Mouse (Mus musculus) forebrain, embryonic 13.5 days (tissue): ENCODE data around the gene Vsig10l. TPM values are rescaled to one million over a fixed set of nuclear protein-coding genes. Genes with fewer than 3 reads are reported as not detected.

Experiments
- ATAC-seq: fragments of 200-750 bp; cut with Nextera tagmentation; 2 replicates; pipeline ENCODE4 v1.8.0; 2017
- H3K27ac ChIP-seq: fragments of 300-500 bp; sonication (generic); 2 replicates; pipeline ENCODE4 v1.5.1; 2015; ENCODE audit warnings: inconsistent platforms, mild to moderate bottlenecking, moderate library complexity
- H3K27me3 ChIP-seq: fragments of 300-500 bp; sonication (generic); 2 replicates; pipeline ENCODE4 v1.6.1; 2015; ENCODE audit warnings: mild to moderate bottlenecking, inconsistent platforms
- H3K36me3 ChIP-seq: fragments of 300-500 bp; sonication (generic); 2 replicates; pipeline ENCODE4 v1.6.1; 2015; ENCODE audit warnings: mild to moderate bottlenecking, inconsistent platforms; ENCODE audit not compliant: poor library complexity, severe bottlenecking
- H3K4me1 ChIP-seq: fragments of 300-500 bp; sonication (generic); 2 replicates; pipeline ENCODE4 v1.6.1; 2015; ENCODE audit warnings: inconsistent platforms
- H3K4me2 ChIP-seq: fragments of 300-500 bp; sonication (generic); 2 replicates; pipeline ENCODE4 v1.6.1; 2015; ENCODE audit warnings: inconsistent platforms, mild to moderate bottlenecking, moderate library complexity
- H3K4me3 ChIP-seq: fragments of 300-500 bp; sonication (generic); 2 replicates; pipeline ENCODE4 v1.5.1; 2015; ENCODE audit warnings: mild to moderate bottlenecking, inconsistent platforms
- H3K9ac ChIP-seq: fragments of 300-500 bp; sonication (generic); 2 replicates; pipeline ENCODE4 v1.6.1; 2015; ENCODE audit warnings: mild to moderate bottlenecking, inconsistent platforms
- H3K9me3 ChIP-seq: fragments of 300-500 bp; sonication (generic); replicated peaks from 2 replicates; pipeline ENCODE4 v1.6.1; 2016; ENCODE audit warnings: inconsistent platforms
- WGBS: fragments of 180-500 bp; shearing (Covaris S2); methylation state at CpG from one replicate; pipeline ENCODE4 v1.1.7; 2015; 5-methylcytosine and 5-hydroxymethylcytosine counted together
- microRNA-seq: library from miRNA; unstranded; fragments of <30 nt; microRNA quantifications from one replicate; pipeline ENCODE4, GENCODE M21; 2016
- polyA plus RNA-seq: library from polyadenylated mRNA; unstranded; fragments of >200 nt; fragmentation: Nextera tagmentation; extraction: Ambion mirVana; gene quantifications from 2 replicates; pipeline ENCODE4 v1.2.1, GENCODE M21; 2015

Vsig10l gene
- polyA plus RNA-seq, 1 experiment from 2014 or later: 4.2 TPM

- Histone ChIP-seq H3K27ac (no peak overlapping the region), H3K9me3 (no peaks in the 10 kb centered on the region), H3K4me2 (peak overlapping the region; percentile 68), H3K9ac (no peak overlapping the region), H3K4me3 (0 out of 2 replicates have a peak overlapping the region, but pooled peaks have one; percentile 68), H3K27me3 (peaks cover 3% of the 10 kb centered on the region; the same call in 1 of the 2 replicates), H3K4me1 (peaks cover 22% of the 10 kb centered on the region), H3K36me3 (no peaks in the 10 kb centered on the region)
- WGBS: 71% methylated on average over 9 of the region's 9 CpGs
- peak; percentile 9; the same call in 1 of the 2 replicates for ATAC-seq
These were observed 27.9 kb downstream of the Vsig10l start for GRCm38 (mm10) chr7:43490861-43491260.

GRCm38 (mm10) chr7:43495343-43496021 is 32.5 kb downstream of the Vsig10l start:
- no peak overlapping the region for H3K4me2 ChIP-seq
- H3K36me3 ChIP-seq: no peaks in the 10 kb centered on the region
- WGBS: 11% methylated on average over 21 of the region's 21 CpGs
- no peak overlapping the region for H3K27ac ChIP-seq
- H3K9ac ChIP-seq: no peak overlapping the region
- ATAC-seq: peak; percentile 82
- no peaks in the 10 kb centered on the region for H3K9me3 ChIP-seq
- no peak overlapping the region for H3K4me3 ChIP-seq
- H3K27me3 ChIP-seq: peaks cover 3% of the 10 kb centered on the region; the same call in 1 of the 2 replicates
- H3K4me1 ChIP-seq: peaks cover 4% of the 10 kb centered on the region; the same call in 1 of the 2 replicates

- Histone ChIP-seq H3K4me1 (no peaks in the 10 kb centered on the region), H3K9me3 (no peaks in the 10 kb centered on the region), H3K4me2 (no peak overlapping the region), H3K27me3 (no peaks in the 10 kb centered on the region), H3K4me3 (no peak overlapping the region), H3K9ac (no peak overlapping the region), H3K27ac (no peak overlapping the region), H3K36me3 (no peaks in the 10 kb centered on the region)
- no peak for ATAC-seq
- WGBS: 66% methylated on average over 4 of the region's 4 CpGs
These were observed 48.9 kb downstream of the Vsig10l start for GRCm38 (mm10) chr7:43511707-43512478.

GRCm38 (mm10) chr7:43512519-43512918 is 49.6 kb downstream of the Vsig10l start:
- no peaks in the 10 kb centered on the region for H3K9me3 ChIP-seq
- no peak overlapping the region for H3K4me3 ChIP-seq
- H3K27ac ChIP-seq: no peak overlapping the region
- H3K9ac ChIP-seq: no peak overlapping the region
- no peaks in the 10 kb centered on the region for H3K36me3 ChIP-seq
- no peak overlapping the region for H3K4me2 ChIP-seq
- no peaks in the 10 kb centered on the region for H3K27me3 ChIP-seq
- 86% methylated on average over 4 of the region's 4 CpGs for whole genome bisulfite sequencing
- ATAC-seq: no peak
- H3K4me1 ChIP-seq: no peaks in the 10 kb centered on the region

GRCm38 (mm10) chr7:43515076-43515475 is 52.1 kb downstream of the Vsig10l start:
- no peak overlapping the region for H3K9ac ChIP-seq
- H3K4me2 ChIP-seq: no peak overlapping the region
- H3K27me3 ChIP-seq: no peaks in the 10 kb centered on the region
- WGBS: 86% methylated on average over 5 of the region's 5 CpGs
- no peaks in the 10 kb centered on the region for H3K9me3 ChIP-seq
- no peaks in the 10 kb centered on the region for H3K4me1 ChIP-seq
- no peak overlapping the region for H3K27ac ChIP-seq
- H3K36me3 ChIP-seq: no peaks in the 10 kb centered on the region
- H3K4me3 ChIP-seq: no peak overlapping the region
- no peak for ATAC-seq

- no peaks in the 10 kb centered on the region for H3K27me3 ChIP-seq
- no peak overlapping the region for H3K4me3 ChIP-seq
- H3K4me2 ChIP-seq: no peak overlapping the region
- WGBS: 84% methylated on average over 15 of the region's 15 CpGs
- H3K9me3 ChIP-seq: no peaks in the 10 kb centered on the region
- no peak overlapping the region for H3K27ac ChIP-seq
- no peaks in the 10 kb centered on the region for H3K4me1 ChIP-seq
- no peak overlapping the region for H3K9ac ChIP-seq
- ATAC-seq: no peak
- H3K36me3 ChIP-seq: no peaks in the 10 kb centered on the region
These were observed 55.4 kb downstream of the Vsig10l start for GRCm38 (mm10) chr7:43518341-43518740.

Small RNA genes lying within 50 kb of the gene (microRNA-seq; reads per million reads assigned to microRNA genes)
- gene Mir7051: 0.80 reads per million

Other genes with a start within 250 kb of the Vsig10l start
- gene Zfp715, start 149.9 kb upstream of the Vsig10l start, polyA plus RNA-seq: 13.7 and 15.6 TPM in 2 replicates
- not detected in 2 replicates for gene Siglecf, start 111.8 kb upstream of the Vsig10l start, polyA plus RNA-seq
- gene Siglecg, start 54.9 kb upstream of the Vsig10l start, polyA plus RNA-seq: not detected in 2 replicates
- gene Lim2, start 35.5 kb upstream of the Vsig10l start, polyA plus RNA-seq: not detected in 2 replicates
- gene Nkg7, start 26.1 kb upstream of the Vsig10l start, polyA plus RNA-seq: not detected in 2 replicates
- gene Cldnd2, start 22.4 kb upstream of the Vsig10l start, polyA plus RNA-seq: not detected in 2 replicates
- 152 and 167 TPM in 2 replicates for gene Etfb, start 19.1 kb upstream of the Vsig10l start, polyA plus RNA-seq
- 0.26 and 0.47 TPM in 2 replicates for gene Gm45233, start 19.0 kb upstream of the Vsig10l start, polyA plus RNA-seq
- gene Iglon5, start 26.9 kb downstream of the Vsig10l start, polyA plus RNA-seq: 3.7 and 4.9 TPM in 2 replicates
- not detected in 2 replicates for gene 4931406B18Rik, start 42.8 kb downstream of the Vsig10l start, polyA plus RNA-seq
- gene Cd33, start 81.3 kb downstream of the Vsig10l start, polyA plus RNA-seq: 0.57 and 1.5 TPM in 2 replicates
- 8.8 and 9.4 TPM in 2 replicates for gene Zfp658, start 99.1 kb downstream of the Vsig10l start, polyA plus RNA-seq
- gene Zfp719, start 116.5 kb downstream of the Vsig10l start, polyA plus RNA-seq: 13.2 and 16.0 TPM in 2 replicates
- 0.37 and 0.67 TPM in 2 replicates for gene Zfp819, start 144.0 kb downstream of the Vsig10l start, polyA plus RNA-seq
- gene Ceacam18, start 171.6 kb downstream of the Vsig10l start, polyA plus RNA-seq: not detected in 2 replicates
- 0.17 and 0.28 TPM in 2 replicates for gene Siglece, start 197.0 kb downstream of the Vsig10l start, polyA plus RNA-seq
- 20.2 and 23.1 TPM in 2 replicates for gene Ctu1, start 208.9 kb downstream of the Vsig10l start, polyA plus RNA-seq
- not detected in 2 replicates for gene Klk14, start 227.3 kb downstream of the Vsig10l start, polyA plus RNA-seq
- not detected in 2 replicates for gene Klk13, start 249.4 kb downstream of the Vsig10l start, polyA plus RNA-seq